Mouse (Mus musculus) Patski (cell line): ENCODE measurements around the gene Cdh4. TPM values are rescaled to one million over a fixed set of nuclear protein-coding genes. Genes with fewer than 3 reads are reported as not detected.

Experiments
- ATAC-seq: fragments of 100-300 bp; one replicate; pipeline ENCODE4 v1.8.0; 2021
- CTCF ChIA-PET: fragments of 350-600 bp; sonication (Branson Sonifier 250); formaldehyde crosslinking; loops from one replicate; lab custom pipeline; 2022; ENCODE audit warnings: inconsistent platforms; lab: Charles Lee
- POLR2A ChIA-PET: fragments of 350-600 bp; sonication (Branson Sonifier 250); formaldehyde crosslinking; loops from one replicate; lab custom pipeline; 2022; ENCODE audit warnings: antibody characterized with exemption, inconsistent platforms; lab: Charles Lee
- DNase-seq: peaks from one replicate; pipeline ENCODE4 v3.0.0-alpha.2; 2011; ENCODE audit warnings: low read depth, low spot score
- H3K27me3 ChIP-seq: fragments of 371-371 bp; one replicate; pipeline ENCODE4 v1.5.1; 2021
- CTCF ChIP-seq: fragments of 100-300 bp; IDR thresholded peaks from one replicate; pipeline ENCODE4 v1.5.1; 2021
- in situ Hi-C: fragments of 300-500 bp; cut with MboI; formaldehyde crosslinking; loops from 3 replicates; pipeline ENCODE4 v1.11.1; 2018; ENCODE audit warnings: low pct_unique_long_range_greater_than_20kb, mixed read lengths
- polyA plus RNA-seq: library from polyadenylated mRNA; unstranded; gene quantifications from one replicate; pipeline ENCODE4 v1.2.3, GENCODE M21; 2021

Cdh4 gene
- polyA plus RNA-seq, 1 experiment from 2014 or later: not detected

DNA sequence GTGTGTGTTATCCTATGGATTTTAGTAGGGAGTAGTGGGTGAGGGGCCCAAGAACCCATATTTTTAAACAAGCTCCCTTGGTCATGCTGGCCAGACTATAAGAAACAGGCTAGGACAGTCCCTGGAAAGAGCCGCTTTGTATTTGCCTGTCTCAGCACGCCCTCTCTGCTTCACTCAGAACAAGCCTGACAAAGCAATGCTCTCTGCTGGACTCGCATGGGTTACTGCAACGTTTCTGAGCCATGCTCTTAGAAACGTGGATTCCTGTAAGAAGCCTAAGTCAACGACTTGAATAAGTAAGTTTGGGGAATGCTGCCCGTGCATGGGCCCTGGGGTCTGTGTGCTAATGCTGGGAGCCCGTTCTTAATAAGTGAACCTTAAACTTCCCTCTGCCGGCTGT, 2.1 kb upstream of the Cdh4 start:
- ATAC-seq (no peak), DNase-seq (no peak)
- POLR2A ChIA-PET: no interaction called here
- no peaks in the 10 kb centered on the region for H3K27me3 ChIP-seq
- CTCF ChIA-PET: no interaction called here
- in situ Hi-C loops: no loop called here
- no peak for TF ChIP-seq CTCF

- DNase-seq (no peak), ATAC-seq (no peak)
- CTCF ChIA-PET: no interaction called here
- in situ Hi-C loops: no loop called here
- H3K27me3 ChIP-seq: no peaks in the 10 kb centered on the region
- POLR2A ChIA-PET: no interaction called here
- no peak for TF ChIP-seq CTCF
Measured at GRCm38 (mm10) chr2:179441086-179441485, 1.1 kb upstream of the Cdh4 start.

- in situ Hi-C loops: no loop called here
- POLR2A ChIA-PET: no interaction called here
- TF ChIP-seq CTCF: no peak
- ATAC-seq: no peak
- CTCF ChIA-PET: no interaction called here
- no peak for DNase-seq
- no peaks in the 10 kb centered on the region for H3K27me3 ChIP-seq
Measured at GRCm38 (mm10) chr2:179441717-179442116, 514 bp upstream of the Cdh4 start.

- TF ChIP-seq CTCF: no peak
- ChIA-PET CTCF (no interaction called here), POLR2A (no interaction called here)
- H3K27me3 ChIP-seq: no peaks in the 10 kb centered on the region
- ATAC-seq (peak; percentile 12), DNase-seq (no peak)
- in situ Hi-C loops: no loop called here
Measured at GRCm38 (mm10) chr2:179442541-179443225, 452 bp downstream of the Cdh4 start.

GRCm38 (mm10) chr2:179443226-179443815, 1.1 kb downstream of the Cdh4 start:
- H3K27me3 ChIP-seq: no peaks in the 10 kb centered on the region
- no peak for TF ChIP-seq CTCF
- POLR2A ChIA-PET: no interaction called here
- CTCF ChIA-PET: no interaction called here
- DNase-seq: no peak
- peak; percentile 21 for ATAC-seq
- in situ Hi-C loops: no loop called here

DNA sequence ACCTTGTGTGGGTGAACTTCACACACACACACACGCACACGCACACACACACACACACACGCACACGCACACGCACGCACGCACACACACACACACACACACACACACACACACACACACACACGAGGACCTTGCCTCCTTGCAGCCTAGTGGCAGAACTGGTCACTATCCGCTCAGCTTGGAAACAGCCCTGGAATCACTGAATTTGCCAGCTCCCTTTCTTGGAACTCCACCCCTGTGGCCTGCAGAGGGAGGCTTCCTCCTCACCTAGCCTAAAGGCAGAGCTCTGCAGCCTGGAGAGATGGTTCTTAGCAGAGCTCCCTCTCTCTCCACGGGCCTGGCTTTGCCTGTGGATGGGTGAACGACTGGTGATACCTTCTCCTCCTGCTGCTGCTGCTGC, 1.7 kb downstream of the Cdh4 start:
- TF ChIP-seq CTCF: no peak
- ChIA-PET CTCF (no interaction called here), POLR2A (no interaction called here)
- DNase-seq (no peak), ATAC-seq (no peak)
- in situ Hi-C loops: no loop called here
- H3K27me3 ChIP-seq: no peaks in the 10 kb centered on the region

- no peaks in the 10 kb centered on the region for H3K27me3 ChIP-seq
- DNase-seq: no peak
- ChIA-PET CTCF (no interaction called here), POLR2A (no interaction called here)
- in situ Hi-C loops: no loop called here
- no peak for ATAC-seq
- TF ChIP-seq CTCF: no peak
Measured at GRCm38 (mm10) chr2:179448256-179448655, 6.0 kb downstream of the Cdh4 start.

DNA sequence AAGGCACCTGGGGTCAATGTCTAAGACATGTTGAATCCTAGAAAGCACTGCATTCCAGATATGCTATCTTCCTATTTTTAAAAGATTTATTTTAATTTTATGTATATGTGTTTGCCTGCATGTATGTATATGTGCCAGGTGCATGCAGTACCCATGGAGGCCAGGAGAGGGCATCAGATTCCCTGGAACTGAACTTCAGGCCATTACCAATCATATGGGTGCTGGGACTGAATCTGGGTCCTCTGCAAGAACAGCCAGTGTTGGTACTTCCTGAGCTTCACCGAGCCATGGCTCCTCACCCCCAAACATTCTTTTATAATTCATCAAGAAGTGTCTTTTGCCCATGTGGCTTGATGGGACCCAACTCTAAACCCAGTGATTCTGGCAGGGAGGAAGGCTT, 6.8 kb downstream of the Cdh4 start:
- ATAC-seq (no peak), DNase-seq (no peak)
- H3K27me3 ChIP-seq: no peaks in the 10 kb centered on the region
- no peak for TF ChIP-seq CTCF
- POLR2A ChIA-PET: no interaction called here
- in situ Hi-C loops: no loop called here
- CTCF ChIA-PET: no interaction called here

- H3K27me3 ChIP-seq: no peaks in the 10 kb centered on the region
- POLR2A ChIA-PET: no interaction called here
- in situ Hi-C loops: no loop called here
- DNase-seq: no peak
- no peak for ATAC-seq
- CTCF ChIA-PET: no interaction called here
- TF ChIP-seq CTCF: no peak
Measured at GRCm38 (mm10) chr2:179459196-179459595, 17.0 kb downstream of the Cdh4 start.

DNA sequence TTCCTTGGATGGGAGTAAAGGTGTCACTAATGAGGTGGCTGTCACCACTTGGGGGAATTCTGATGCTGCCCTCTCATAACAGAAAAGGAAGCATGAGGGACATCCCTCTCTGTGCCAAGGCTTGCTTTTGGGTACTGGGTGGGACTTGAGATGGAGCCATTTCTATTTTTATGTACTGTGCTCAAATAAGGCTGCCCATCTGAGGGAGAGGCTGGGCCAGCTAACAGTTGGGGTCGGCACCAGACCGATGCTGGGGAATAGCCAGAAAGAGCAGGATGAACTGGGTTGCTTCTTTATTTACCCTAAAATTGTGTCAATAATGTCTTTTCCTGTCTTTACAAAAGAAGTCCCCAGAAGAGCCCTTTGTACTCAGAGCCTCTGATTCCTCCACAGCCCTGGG, 17.4 kb downstream of the Cdh4 start:
- TF ChIP-seq CTCF: no peak
- in situ Hi-C loops: no loop called here
- ATAC-seq (no peak), DNase-seq (no peak)
- POLR2A ChIA-PET: no interaction called here
- CTCF ChIA-PET: no interaction called here
- no peaks in the 10 kb centered on the region for H3K27me3 ChIP-seq

- CTCF ChIA-PET: no interaction called here
Measured at GRCm38 (mm10) chr2:179463514-179463913, 21.3 kb downstream of the Cdh4 start.

More at GRCm38 (mm10) chr2:179463514-179463913, 21.3 kb downstream of the Cdh4 start:
- in situ Hi-C loops: no loop called here
- ATAC-seq (no peak), DNase-seq (no peak)
- no peaks in the 10 kb centered on the region for H3K27me3 ChIP-seq
- TF ChIP-seq CTCF: no peak
- POLR2A ChIA-PET: no interaction called here
